Mouse (Mus musculus): ENCODE data around the gene Hoxa9.
A peak's percentile ranks its signal among the peaks of the same experiment; 100 is the strongest.

The Hoxa9 gene

GRCm38 (mm10) chr6:52244471-52245039 lies 13.7 kb upstream of the Hoxa9 start:
- DNase-seq (ENCODE audit: low spot score) = no peak

GRCm38 (mm10) chr6:52243681-52244121 lies 12.8 kb upstream of the Hoxa9 start:
- DNase-seq (ENCODE audit: low spot score) = no peak

- no peak for DNase-seq (ENCODE audit: low spot score)
Observed at GRCm38 (mm10) chr6:52242801-52243332, 12.0 kb upstream of the Hoxa9 start.

- no peak for DNase-seq (ENCODE audit: low spot score)
Observed at GRCm38 (mm10) chr6:52241001-52241621, 10.2 kb upstream of the Hoxa9 start.

GRCm38 (mm10) chr6:52240389-52241000 lies 9.6 kb upstream of the Hoxa9 start, which contains the start of gene Hoxa10:
Gene Hoxa10 (minus strand): TSS chr6:52240854.
- peak; percentile 78 for DNase-seq (ENCODE audit: low spot score)

GRCm38 (mm10) chr6:52239625-52240388 lies 8.9 kb upstream of the Hoxa9 start:
- DNase-seq (ENCODE audit: low spot score) = no peak

- DNase-seq (ENCODE audit: low spot score) = no peak
Observed at GRCm38 (mm10) chr6:52238976-52239375, 8.1 kb upstream of the Hoxa9 start.

- no peak for DNase-seq (ENCODE audit: low spot score)
Observed at GRCm38 (mm10) chr6:52238155-52238545, 7.3 kb upstream of the Hoxa9 start.

GRCm38 (mm10) chr6:52237346-52238154 lies 6.7 kb upstream of the Hoxa9 start:
- no peak for DNase-seq (ENCODE audit: low spot score)

- DNase-seq (ENCODE audit: low spot score) = no peak
Observed at GRCm38 (mm10) chr6:52236806-52237205, 5.9 kb upstream of the Hoxa9 start.

- DNase-seq (ENCODE audit: low spot score) = no peak
Observed at GRCm38 (mm10) chr6:52235866-52236265, 5.0 kb upstream of the Hoxa9 start.

GRCm38 (mm10) chr6:52235267-52235666 lies 4.4 kb upstream of the Hoxa9 start:
- no peak for DNase-seq (ENCODE audit: low spot score)

- no peak for DNase-seq (ENCODE audit: low spot score)
Observed at GRCm38 (mm10) chr6:52234428-52235140, 3.7 kb upstream of the Hoxa9 start.

- DNase-seq (ENCODE audit: low spot score) = no peak
Observed at GRCm38 (mm10) chr6:52233546-52234427, 2.9 kb upstream of the Hoxa9 start.

- no peak for DNase-seq (ENCODE audit: low spot score)
Observed at GRCm38 (mm10) chr6:52232984-52233545, 2.2 kb upstream of the Hoxa9 start.

GRCm38 (mm10) chr6:52232568-52232965 lies 1.7 kb upstream of the Hoxa9 start:
- DNase-seq (ENCODE audit: low spot score) = no peak

- DNase-seq (ENCODE audit: low spot score) = no peak
Observed at GRCm38 (mm10) chr6:52231885-52232567, 1.1 kb upstream of the Hoxa9 start.

- no peak for DNase-seq (ENCODE audit: low spot score)
Observed at GRCm38 (mm10) chr6:52229558-52230416, 1.1 kb downstream of the Hoxa9 start.
